Mouse (Mus musculus) stomach, embryonic 16.5 days (tissue): Measurements from ENCODE around the gene Ttyh3. TPM values are rescaled to one million over a fixed set of nuclear protein-coding genes. Genes with fewer than 3 reads are reported as not detected.

ENCODE experiments used
- ATAC-seq: fragments of 200-750 bp; cut with Nextera tagmentation; 2 replicates; pipeline ENCODE4 v1.8.0; 2017; ENCODE audit warnings: moderate number of reproducible peaks, moderate TSS enrichment; ENCODE audit not compliant: insufficient read depth, low FRiP score
- H3K27ac ChIP-seq: fragments of 300-500 bp; sonication (generic); 2 replicates; pipeline ENCODE4 v1.5.1; 2014; ENCODE audit warnings: low read length
- H3K27me3 ChIP-seq: fragments of 300-500 bp; sonication (generic); 2 replicates; pipeline ENCODE4 v1.6.1; 2014; ENCODE audit warnings: low read length, control low read depth, mixed read lengths; ENCODE audit not compliant: control insufficient read depth, insufficient read depth
- H3K36me3 ChIP-seq: fragments of 300-500 bp; sonication (generic); 2 replicates; pipeline ENCODE4 v1.6.1; 2014; ENCODE audit warnings: low read length; ENCODE audit not compliant: control insufficient read depth, insufficient read depth
- H3K4me1 ChIP-seq: fragments of 300-500 bp; sonication (generic); 2 replicates; pipeline ENCODE4 v1.6.1; 2014; ENCODE audit warnings: low read length, control low read depth, mixed read lengths; ENCODE audit not compliant: control insufficient read depth, insufficient read depth
- H3K4me2 ChIP-seq: fragments of 300-500 bp; sonication (generic); 2 replicates; pipeline ENCODE4 v1.6.1; 2014; ENCODE audit warnings: low read depth, low read length, mixed read lengths
- H3K4me3 ChIP-seq: fragments of 300-500 bp; sonication (generic); replicated peaks from 2 replicates; pipeline ENCODE4 v1.5.1; 2014; ENCODE audit warnings: mild to moderate bottlenecking, low read length
- H3K9ac ChIP-seq: fragments of 300-500 bp; sonication (generic); 2 replicates; pipeline ENCODE4 v1.6.1; 2014; ENCODE audit warnings: low read length
- H3K9me3 ChIP-seq: fragments of 300-500 bp; sonication (generic); replicated peaks from 2 replicates; pipeline ENCODE4 v1.6.1; 2016; ENCODE audit warnings: low read length, control low read depth; ENCODE audit not compliant: control insufficient read depth
- WGBS: fragments of 180-500 bp; shearing (Covaris S2); extraction: QIAGEN DNeasy Blood & Tissue Kit; methylation state at CpG from one replicate; pipeline ENCODE4 v1.1.7; 2014; 5-methylcytosine and 5-hydroxymethylcytosine counted together
- polyA plus RNA-seq: library from polyadenylated mRNA; unstranded; fragments of >200 nt; fragmentation: Nextera tagmentation; extraction: Ambion mirVana; gene quantifications from 2 replicates; pipeline ENCODE4 v1.2.1, GENCODE M21; 2015

Gene Ttyh3
- polyA plus RNA-seq, 1 experiment from 2014 or later: 17.8 TPM

DNA sequence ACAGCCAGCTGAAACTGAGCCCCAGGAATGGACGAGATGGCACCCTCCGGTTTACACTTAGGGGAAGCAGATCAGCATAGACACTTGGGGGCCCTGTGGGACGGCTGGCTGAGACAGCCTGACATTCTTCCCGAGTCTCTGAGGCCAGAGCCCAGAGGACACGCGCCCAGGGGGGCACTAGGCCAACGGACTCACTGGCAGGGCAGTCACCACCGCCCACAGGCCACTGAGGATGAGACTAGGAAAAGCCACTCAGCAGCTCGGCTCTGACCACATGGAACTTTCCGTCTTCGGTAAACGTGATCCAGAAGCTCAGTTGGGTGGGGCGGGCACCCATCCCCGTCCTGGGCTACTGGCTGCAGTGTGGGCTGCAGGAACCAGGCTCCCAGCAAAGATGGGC is 9.0 kb downstream of the Ttyh3 start:
- Histone ChIP-seq H3K36me3 (0 out of 2 replicates have a peak, but pooled peaks cover 9% of the 10 kb centered on the region), H3K4me1 (peaks cover 37% of the 10 kb centered on the region), H3K9me3 (no peaks in the 10 kb centered on the region), H3K27ac (no peak overlapping the region), H3K4me2 (no peak overlapping the region), H3K4me3 (no peak overlapping the region), H3K9ac (peak overlapping the region; percentile 20; the same call in 1 of the 2 replicates), H3K27me3 (no peaks in the 10 kb centered on the region)
- no peak for ATAC-seq
- 75% methylated on average over 14 of the region's 14 CpGs for WGBS

DNA sequence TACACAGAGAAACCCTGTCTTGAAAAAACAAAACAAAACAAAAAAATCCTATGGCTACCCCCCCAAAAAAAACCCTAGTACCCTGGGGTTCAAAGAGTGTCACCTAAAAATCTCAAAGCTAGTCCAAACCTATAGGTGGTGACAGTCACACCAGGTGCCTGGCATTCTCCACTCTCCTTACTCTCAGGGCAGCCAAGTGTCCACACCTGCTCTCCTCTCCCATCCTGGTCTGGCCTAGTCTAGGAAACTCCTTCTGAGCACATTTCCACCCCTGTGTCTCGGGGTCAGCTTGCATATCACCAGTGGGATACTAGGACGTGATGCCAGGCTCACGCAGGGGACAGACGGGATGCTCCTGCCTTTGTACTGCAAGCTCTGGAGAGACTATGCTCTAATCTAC is 9.5 kb downstream of the Ttyh3 start:
- ATAC-seq: no peak
- peaks cover 33% of the 10 kb centered on the region for H3K4me1 ChIP-seq
- H3K4me2 ChIP-seq: no peak overlapping the region
- H3K27ac ChIP-seq: no peak overlapping the region
- H3K27me3 ChIP-seq: no peaks in the 10 kb centered on the region
- no peak overlapping the region for H3K4me3 ChIP-seq
- 0 out of 2 replicates have a peak, but pooled peaks cover 13% of the 10 kb centered on the region for H3K36me3 ChIP-seq
- WGBS: 90% methylated on average over 4 of the region's 4 CpGs
- 0 out of 2 replicates have a peak overlapping the region, but pooled peaks have one; percentile 20 for H3K9ac ChIP-seq
- H3K9me3 ChIP-seq: no peaks in the 10 kb centered on the region

DNA sequence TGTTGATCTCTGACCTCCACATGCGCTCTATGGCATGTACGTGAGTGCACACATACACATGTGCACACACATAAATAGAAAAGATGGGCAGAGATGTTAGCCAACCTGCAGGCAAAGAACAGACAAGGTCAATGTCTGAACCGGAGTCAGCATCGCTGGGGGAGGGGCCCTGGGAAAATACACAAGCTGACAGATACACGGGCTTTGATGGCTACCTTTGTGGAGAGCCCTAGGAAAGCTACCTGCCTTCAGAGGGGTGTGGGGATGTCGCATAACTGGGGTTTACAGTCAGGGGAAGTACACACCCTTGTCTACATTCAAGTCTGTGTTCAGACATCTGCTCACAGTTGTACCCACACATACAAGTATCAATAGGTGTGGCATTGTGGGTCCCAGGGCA is 10.3 kb downstream of the Ttyh3 start:
- H3K9ac ChIP-seq: no peak overlapping the region
- H3K4me1 ChIP-seq: peaks cover 33% of the 10 kb centered on the region
- no peak overlapping the region for H3K4me3 ChIP-seq
- no peak overlapping the region for H3K4me2 ChIP-seq
- H3K36me3 ChIP-seq: 0 out of 2 replicates have a peak, but pooled peaks cover 14% of the 10 kb centered on the region
- H3K9me3 ChIP-seq: no peaks in the 10 kb centered on the region
- WGBS: 85% methylated on average over 6 of the region's 6 CpGs
- no peak overlapping the region for H3K27ac ChIP-seq
- ATAC-seq: no peak
- no peaks in the 10 kb centered on the region for H3K27me3 ChIP-seq

DNA sequence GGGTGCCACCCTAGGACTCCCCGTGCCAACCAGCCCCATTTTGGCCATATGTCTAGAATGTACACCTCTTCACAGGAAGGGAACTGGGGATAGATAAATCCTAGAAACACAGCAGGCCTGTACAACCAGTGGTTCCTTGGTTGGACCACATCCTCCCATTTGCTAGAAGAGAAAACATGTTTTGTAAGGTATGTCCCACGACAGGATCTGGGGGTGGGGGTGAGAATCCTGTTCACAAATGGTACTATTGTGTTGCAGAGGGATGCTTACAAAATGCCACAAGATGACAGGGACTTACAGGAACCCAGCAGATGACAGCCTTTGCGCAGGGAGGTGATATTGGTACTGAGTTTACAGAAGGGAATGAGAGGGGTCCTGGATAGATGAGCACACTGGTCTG is 10.8 kb downstream of the Ttyh3 start:
- WGBS: 89% methylated on average over 3 of the region's 3 CpGs
- Histone ChIP-seq H3K9me3 (no peaks in the 10 kb centered on the region), H3K4me1 (peaks cover 29% of the 10 kb centered on the region), H3K9ac (no peak overlapping the region), H3K36me3 (0 out of 2 replicates have a peak, but pooled peaks cover 14% of the 10 kb centered on the region), H3K4me3 (no peak overlapping the region), H3K27me3 (no peaks in the 10 kb centered on the region), H3K4me2 (no peak overlapping the region), H3K27ac (no peak overlapping the region)
- ATAC-seq: no peak

DNA sequence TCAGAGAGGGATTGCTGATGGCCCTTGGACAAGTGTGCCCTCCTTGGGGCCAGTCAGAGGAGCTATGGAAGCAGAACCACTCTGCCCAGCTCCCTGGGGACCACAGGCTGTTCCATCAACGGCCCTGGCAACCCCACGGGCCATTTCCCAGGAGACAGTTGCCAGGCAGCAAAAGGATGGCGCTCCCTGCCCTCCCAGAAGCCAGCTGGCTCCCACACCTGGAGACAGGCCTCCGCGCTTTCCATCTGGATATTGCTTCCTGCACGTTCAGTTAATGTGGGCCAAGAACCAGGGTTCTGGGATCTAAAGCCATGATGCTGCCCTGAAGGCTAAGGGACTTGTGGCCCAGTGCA is 11.8 kb downstream of the Ttyh3 start:
- H3K36me3 ChIP-seq: peaks cover 20% of the 10 kb centered on the region; the same call in 1 of the 2 replicates
- no peak for ATAC-seq

DNA sequence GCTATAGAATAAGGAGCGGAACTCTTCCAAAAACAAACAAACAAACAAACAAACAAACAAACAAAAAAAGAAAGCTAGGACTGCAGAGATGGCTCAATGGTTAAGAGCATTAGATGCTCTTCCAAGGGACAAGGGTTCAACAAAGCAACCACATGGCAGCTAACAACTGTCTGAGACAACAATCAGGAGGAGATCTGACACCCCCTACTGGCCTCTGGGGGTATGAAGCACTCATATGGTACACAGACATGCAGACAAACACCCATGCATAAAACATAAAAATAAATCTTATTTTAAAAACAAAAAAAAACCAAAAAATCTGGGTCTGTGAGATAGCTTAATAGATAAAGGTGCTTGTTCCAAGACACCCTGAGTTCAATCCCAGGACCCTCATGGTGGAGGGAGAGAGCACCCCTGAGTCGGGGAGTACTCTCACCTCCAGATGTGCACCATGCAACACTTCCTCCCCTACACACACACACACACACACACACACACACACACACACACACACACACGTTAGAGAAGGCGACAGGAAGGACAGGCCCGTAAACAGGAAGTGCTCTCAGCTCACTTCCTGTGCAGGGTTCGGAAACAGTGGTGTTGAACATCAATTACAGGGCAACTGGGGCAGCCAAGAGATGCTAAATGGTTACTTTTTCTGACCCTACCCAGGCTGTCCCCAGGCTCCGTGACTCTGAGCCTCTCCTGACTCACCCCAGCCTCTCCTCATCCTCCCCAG is 12.3 kb downstream of the Ttyh3 start:
- H3K9ac ChIP-seq: no peak overlapping the region
- H3K36me3 ChIP-seq: peaks cover 23% of the 10 kb centered on the region; the same call in 1 of the 2 replicates
- H3K4me1 ChIP-seq: peaks cover 15% of the 10 kb centered on the region
- ATAC-seq: no peak
- H3K27me3 ChIP-seq: no peaks in the 10 kb centered on the region
- H3K9me3 ChIP-seq: no peaks in the 10 kb centered on the region
- peak overlapping the region; percentile 52; the same call in 1 of the 2 replicates for H3K27ac ChIP-seq
- 78% methylated on average over 7 of the region's 7 CpGs for WGBS
- H3K4me2 ChIP-seq: no peak overlapping the region
- H3K4me3 ChIP-seq: no peak overlapping the region

More for the DNA sequence above, 11.8 kb downstream of the Ttyh3 start:
- no peak overlapping the region for H3K4me3 ChIP-seq
- H3K27ac ChIP-seq: peak overlapping the region; percentile 52; the same call in 1 of the 2 replicates
- H3K9ac ChIP-seq: no peak overlapping the region
- 87% methylated on average over 6 of the region's 6 CpGs for WGBS
- no peak overlapping the region for H3K4me2 ChIP-seq
- H3K9me3 ChIP-seq: no peaks in the 10 kb centered on the region
- no peaks in the 10 kb centered on the region for H3K27me3 ChIP-seq
- H3K4me1 ChIP-seq: peaks cover 20% of the 10 kb centered on the region

DNA sequence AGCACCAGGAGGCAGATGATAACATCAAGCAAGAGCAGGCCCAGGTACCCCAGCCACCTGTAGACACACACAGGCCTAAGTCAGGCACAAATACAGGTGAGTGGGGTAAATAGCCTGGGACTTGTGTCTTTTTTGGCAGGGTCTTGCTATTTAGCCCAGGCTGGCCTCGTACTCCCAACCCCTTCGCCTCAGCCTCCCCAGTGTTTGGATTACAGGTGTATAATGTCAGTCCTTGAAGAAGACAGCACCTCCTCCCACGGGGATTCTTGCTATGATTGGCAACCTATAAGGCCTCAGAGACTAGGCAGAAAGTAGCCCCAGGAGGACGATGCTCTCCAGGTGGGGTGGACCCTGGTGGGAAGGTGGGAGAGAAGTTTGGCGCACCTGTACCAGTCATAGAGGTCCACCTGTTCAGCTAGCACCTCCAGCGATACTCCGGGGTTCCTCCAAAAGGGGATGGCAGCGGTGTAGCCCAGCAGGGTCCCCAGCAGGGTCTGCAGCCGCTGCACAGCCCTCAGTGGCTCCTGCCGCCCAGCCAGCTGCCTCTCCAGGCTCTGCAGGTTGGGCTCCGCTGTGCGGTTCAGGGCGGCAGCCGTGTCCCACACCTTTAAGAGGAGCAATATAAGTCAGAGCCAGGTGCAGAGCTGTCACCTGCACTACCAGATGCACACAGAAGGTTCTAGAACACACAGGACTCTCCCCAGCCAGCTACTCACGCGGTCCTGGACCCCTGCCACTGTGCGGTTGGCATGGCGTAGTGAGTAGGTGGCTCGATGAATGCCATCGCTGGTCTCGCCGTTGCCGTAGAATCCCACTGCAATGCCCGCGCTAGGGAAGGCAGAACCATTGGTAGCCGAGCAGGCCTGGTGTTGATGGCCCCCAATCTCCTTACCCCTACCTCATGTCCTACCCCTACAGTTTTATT is 13.8 kb downstream of the Ttyh3 start:
- Histone ChIP-seq H3K4me1 (peaks cover 4% of the 10 kb centered on the region; the same call in 1 of the 2 replicates), H3K27me3 (no peaks in the 10 kb centered on the region), H3K27ac (no peak overlapping the region), H3K4me2 (no peak overlapping the region), H3K9ac (no peak overlapping the region), H3K36me3 (peaks cover 23% of the 10 kb centered on the region; the same call in 1 of the 2 replicates), H3K9me3 (no peaks in the 10 kb centered on the region), H3K4me3 (no peak overlapping the region)
- 91% methylated on average over 26 of the region's 26 CpGs for WGBS
- ATAC-seq: no peak

DNA sequence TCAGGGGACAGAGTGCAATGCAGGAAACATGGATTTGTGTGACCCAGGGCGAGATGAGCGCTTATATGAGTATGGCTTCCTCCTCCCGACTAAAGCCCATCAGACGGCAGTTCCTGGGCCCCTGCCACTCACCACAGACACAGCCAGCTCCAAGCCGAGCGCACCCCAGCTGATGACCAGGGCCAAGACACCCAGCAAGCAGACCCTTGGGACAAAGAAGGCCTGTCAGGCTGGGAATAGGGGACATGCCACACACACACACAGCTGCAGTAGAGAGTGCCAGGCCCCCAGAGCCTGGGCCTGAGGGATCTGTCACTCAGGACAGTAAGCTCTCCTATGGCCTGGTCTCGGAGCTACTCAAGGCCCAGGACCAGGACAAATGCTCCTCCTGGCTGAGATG is 15.4 kb downstream of the Ttyh3 start:
- no peak overlapping the region for H3K4me3 ChIP-seq
- H3K9ac ChIP-seq: no peak overlapping the region
- no peak for ATAC-seq
- H3K4me1 ChIP-seq: no peaks in the 10 kb centered on the region
- H3K4me2 ChIP-seq: no peak overlapping the region
- H3K27ac ChIP-seq: no peak overlapping the region
- no peaks in the 10 kb centered on the region for H3K9me3 ChIP-seq
- H3K36me3 ChIP-seq: peaks cover 32% of the 10 kb centered on the region
- no peaks in the 10 kb centered on the region for H3K27me3 ChIP-seq
- 89% methylated on average over 7 of the region's 7 CpGs for WGBS

DNA sequence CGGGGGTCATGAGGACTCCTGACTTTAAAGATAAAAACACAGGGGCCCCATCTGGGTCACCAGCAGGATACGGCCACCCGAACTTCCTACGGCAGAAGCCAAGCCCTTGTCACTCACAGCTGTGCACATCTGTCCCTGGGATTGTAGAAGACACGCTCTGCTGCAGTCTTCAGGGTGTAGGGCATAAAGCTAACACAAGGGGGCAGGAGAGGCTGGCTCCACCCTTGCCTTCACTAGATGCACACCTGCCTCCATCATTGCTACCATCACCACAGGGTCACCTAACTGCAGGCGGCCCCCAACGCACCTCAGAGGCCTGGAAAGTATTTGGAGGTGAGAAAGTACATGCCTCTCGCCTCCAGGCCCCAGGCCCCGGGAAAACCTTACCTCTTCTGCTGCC is 19.8 kb downstream of the Ttyh3 start:
- Histone ChIP-seq H3K9ac (no peak overlapping the region), H3K27ac (no peak overlapping the region), H3K4me3 (no peak overlapping the region), H3K36me3 (peaks cover 26% of the 10 kb centered on the region), H3K4me1 (no peaks in the 10 kb centered on the region), H3K9me3 (no peaks in the 10 kb centered on the region), H3K27me3 (no peaks in the 10 kb centered on the region), H3K4me2 (no peak overlapping the region)
- ATAC-seq: no peak
- 88% methylated on average over 9 of the region's 9 CpGs for WGBS
